Mouse (Mus musculus) retina, postnatal 1 day (tissue): ENCODE data around the gene 1810010D01Rik.

Experiments
- DNase-seq: peaks from one replicate; pipeline ENCODE4 v3.0.0-alpha.2; 2012

1810010D01Rik gene

DNA sequence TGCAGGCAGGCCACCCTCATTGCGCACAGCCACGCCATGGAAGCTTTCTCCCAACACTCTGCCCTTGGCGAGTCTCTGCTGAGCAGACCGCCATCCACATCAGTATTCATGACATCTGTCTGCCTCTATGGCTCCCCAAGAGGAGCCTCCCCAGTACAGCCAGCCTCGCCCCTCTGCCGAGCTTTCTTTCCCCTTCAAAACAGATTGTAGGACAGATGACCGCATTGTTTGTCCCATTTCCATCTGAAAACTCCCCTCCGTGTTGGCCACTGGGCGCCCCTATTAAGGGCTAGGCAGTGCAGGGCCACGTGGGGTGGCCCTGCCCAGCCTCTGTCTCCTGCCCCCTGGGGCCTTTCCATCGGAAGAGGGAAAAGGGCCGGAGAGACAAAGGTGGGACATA, 34.8 kb downstream of the 1810010D01Rik start:
- DNase-seq: peak; percentile 95

DNA sequence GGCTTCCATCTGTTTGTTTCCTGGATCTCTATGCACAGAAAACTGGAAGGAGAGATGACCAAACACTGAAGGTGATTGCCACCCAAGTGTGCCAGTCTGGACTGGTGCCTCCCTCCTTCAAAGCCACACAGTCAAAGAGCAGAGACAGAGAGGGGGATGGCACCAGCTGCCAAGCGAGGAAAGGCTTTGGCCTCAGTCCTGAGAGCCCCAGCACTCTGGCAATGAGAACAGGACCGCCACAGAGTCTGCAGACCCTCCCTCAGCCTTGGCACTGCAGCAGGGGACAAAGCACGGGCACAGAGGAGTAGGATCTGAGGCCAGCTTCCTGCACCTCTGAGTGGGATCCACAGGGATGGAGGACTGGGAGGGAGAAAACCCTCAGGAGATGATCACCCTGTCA, 38.2 kb downstream of the 1810010D01Rik start:
- DNase-seq: no peak

DNA sequence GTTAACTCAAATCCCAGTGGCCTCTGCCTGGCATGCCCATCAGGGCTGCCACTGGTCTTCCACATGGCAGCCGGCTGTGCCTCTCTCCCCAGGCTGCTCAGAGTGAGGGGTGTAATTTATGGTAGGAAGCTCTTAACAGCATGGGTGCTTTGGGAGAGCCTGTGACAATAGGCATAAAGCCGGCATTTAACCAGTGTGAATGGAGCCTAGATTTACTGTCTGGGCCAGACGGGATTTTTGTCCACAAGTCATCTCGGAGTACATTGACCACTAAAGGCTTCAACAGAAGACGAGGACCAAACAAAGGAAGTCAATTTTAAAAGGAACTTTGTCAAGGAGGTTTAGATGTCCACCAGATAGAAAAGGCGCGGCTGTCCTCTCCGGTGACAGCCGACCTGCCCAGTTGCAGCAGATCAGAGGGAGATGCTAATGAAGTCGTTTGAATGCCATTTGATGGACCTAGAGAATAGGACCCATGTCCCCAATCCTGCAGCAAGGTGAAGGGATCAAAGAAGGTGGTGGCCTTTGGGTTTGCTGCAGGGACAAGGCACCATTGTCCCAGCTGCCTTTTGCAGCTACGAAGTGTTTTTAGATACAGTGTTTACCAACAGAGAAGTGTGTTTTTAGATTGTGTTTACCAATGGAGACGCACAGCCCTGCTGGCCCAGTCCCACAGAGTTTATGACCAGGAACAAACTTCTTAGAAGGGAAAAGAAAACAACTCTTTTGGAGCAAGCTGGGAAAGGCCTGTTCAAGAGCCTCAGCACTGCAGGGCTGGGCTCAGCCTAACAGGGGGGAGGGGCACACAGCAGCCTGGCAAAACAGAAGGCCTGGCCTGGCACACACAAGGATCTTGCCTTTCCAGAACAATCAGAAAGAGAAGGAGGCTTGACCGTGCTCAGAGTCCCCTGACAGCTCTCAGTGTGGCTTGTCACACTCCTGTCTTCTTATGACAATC, 48.4 kb downstream of the 1810010D01Rik start:
- DNase-seq: peak; percentile 68
